Mouse (Mus musculus) CD8-positive naive resting alpha-beta T cell, adult 2 months (primary cell): ENCODE results near the gene Ctnna2.

Experiments used
- DNase-seq, 2 experiments: peaks; one replicate each; pipeline ENCODE4 v3.0.0; 2022; ENCODE audit warnings: low read depth in 2 of 2, low spot score in 2 of 2

The Ctnna2 gene

DNA sequence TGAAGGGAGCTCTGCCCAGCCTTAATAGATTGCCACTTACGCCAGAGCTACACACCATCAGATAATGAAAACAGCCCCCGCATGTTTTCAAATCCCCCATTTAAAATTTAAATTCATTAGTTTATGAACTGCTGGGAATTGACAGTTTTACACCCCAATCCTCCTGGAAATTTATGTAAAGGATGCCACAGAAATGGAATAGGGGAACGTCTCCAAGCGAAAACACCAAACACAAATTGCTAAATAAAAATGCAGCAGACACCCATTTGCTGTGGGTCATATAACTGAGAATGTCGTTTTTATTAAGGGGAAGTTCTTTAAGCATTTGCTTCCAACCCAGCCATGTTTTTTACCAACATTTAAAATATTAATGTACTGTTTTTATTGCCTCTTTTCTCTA, 538.4 kb downstream of the Ctnna2 start:
- DNase-seq: no peak

DNA sequence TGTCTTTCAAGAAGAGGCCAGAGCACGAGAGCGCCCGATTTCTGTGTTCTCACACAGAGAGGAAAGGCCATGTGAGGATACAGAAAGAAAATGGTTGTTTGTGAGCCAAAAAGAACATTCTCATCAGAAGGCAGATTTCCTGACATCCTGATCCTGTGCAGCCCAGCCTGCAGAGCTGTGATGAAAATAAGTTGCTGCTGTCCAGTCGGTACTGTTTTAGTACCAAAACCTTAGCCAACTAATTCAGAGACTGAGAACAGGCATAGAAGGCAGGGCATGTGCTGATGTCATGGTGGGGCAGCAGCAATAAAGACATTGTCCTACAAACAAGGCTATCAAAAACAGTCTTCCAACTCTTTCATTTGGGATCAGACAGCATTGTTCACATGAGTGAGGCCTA, 549.1 kb downstream of the Ctnna2 start:
- no peak for DNase-seq

DNA sequence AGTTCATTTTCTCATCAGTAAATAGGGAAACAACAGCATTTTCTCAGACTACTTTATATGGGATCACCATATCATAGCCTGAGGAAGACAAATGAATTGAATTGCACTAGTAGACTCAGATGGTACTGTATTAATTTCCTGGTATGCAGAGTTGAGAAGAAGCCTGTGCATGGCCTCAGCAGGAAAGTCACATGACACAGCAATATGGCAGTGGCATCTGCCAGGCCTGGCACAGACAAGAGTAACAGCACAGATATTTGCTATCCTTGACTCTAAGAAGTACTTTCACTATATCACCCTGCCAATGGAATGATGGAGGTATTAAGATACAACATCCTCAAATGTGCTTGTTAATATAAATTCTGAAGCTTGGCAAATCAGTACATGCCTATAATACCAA, 553.8 kb downstream of the Ctnna2 start:
- DNase-seq: no peak

DNA sequence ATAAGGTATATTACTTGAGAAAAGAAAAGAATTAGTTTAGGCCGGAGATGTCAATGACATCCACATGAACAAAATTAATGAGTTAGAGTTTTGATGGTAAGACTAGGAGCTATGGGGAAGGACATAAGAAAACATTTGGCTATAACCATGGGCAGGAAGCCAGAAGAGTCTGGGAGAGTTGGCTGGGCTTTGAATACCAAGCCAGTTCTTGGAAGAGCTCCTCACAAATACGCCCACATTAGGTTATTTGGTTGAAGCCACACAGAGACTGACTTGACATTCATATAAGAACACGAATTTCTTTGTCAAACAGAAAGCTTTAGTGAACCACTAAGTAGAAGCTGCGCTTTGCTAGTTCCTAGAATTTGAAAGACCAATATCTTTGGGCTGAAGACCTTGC, 554.7 kb downstream of the Ctnna2 start:
- no peak for DNase-seq

DNA sequence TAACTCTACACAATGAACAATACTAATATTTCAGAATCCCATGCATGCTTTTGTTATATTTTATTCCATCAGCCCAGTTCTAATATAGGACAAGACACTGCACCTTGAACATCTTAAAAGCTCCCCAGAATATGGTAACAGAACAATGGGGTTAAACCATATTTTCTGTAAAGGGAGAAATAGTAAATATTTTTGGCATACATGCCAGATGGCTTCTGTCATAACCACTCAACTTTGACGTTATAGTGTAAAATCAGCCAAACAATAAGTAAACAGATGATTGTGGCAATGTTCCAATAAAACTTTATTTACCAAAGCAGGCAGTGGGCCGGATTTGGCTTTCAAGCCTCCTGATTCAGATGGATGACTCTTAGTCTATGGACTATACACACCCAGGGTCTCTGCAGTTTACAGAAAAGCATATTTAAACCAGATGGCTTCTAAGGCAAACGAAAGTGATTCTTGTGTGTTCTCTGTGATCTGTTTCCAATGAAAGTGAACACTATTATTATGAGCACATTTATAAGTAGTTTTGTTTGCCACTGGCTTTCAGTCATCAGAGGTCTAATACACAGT, 557.8 kb downstream of the Ctnna2 start:
- no peak for DNase-seq

DNA sequence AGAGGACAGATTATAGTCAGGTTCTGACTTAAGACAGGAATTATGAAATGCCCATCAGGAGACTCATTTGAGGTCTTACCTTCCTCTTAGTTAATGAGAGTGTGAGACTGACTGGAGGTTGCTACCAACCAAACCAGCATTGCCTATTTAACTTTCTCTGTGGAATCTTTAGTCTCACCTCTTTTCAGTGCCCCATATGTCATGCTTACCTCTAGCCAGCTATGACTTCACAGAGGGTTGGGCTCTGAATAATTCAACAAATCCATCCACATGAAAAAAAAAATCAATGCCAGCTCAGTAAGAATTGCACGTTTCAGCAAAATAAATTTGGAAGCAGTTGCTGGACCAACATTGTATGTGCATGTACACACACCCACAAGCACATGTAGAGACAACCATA, 562.5 kb downstream of the Ctnna2 start:
- no peak for DNase-seq

DNA sequence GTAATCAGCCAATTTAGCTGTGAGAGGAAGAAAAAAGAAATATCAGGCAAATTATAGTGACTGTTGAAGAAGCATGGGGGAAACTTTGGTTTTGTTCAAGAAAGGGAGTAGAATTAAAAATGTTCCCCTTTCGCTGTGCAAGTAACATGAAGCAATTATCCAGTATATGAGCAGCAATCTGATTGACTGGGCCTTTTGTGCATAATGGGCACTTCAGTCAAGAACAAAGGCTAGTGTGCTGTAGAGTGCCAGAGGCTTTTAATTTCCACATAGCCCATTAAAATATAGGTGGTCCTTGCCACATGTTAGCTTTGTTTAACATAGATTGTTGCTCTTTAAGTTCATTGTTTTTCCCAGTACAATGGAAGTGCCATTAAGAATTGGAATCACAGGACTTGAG, 566.0 kb downstream of the Ctnna2 start:
- no peak for DNase-seq

DNA sequence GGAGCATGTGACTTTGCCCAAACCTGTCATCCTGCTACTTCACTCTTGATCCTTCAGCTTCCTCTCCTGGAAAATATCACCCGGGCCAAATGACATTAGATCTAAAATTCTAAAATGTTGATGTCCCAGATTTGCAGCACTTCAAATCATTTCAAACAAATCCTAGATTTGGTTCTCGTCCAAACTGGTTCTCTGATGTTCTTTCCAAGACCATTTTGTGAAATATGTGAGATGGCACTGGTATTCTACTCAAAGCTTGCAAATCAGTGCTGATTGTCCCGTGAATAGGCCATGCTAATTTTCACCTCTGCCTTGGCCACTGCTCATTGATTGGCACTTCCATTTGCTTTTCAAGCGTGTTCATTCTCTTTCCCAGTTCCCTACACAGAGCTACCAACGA, 571.0 kb downstream of the Ctnna2 start:
- DNase-seq: no peak

DNA sequence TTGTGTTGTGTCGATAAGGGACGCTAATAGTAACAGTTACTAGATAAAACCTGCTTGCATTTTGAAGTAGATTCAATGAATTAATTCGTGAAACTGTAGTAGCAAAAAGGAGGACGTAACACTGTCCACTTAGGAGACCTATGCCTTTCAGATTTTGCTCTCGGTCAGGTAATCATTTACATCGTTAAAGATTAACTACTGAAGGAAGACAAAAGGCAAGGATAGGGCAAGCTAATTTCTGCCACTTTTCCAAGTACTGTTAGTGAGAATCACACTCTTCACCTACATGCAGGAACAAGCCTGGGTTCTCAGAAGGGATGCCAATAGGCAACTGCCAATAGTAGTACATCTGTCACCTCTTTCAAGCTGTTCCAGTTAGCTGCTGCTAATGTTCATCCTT, 578.7 kb downstream of the Ctnna2 start:
- DNase-seq: no peak

DNA sequence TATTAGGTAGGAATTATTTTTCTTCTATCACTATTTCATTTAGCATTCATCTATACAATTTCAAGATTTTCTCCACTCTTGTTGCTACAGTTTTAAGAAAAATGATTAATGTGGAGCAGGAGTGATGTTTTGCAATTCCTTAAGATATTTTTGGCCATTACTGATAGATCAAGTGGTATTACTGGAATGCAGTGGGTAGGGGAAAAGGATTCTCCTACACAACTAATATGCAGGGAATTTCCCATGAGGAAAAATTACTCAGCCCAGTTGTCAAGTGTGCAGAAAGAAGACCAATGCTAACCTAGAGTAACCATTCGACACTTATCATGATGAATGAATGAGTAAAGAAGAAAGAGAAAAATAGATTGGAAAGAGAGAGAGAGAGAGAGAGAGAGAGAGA, 587.8 kb downstream of the Ctnna2 start:
- DNase-seq: no peak

DNA sequence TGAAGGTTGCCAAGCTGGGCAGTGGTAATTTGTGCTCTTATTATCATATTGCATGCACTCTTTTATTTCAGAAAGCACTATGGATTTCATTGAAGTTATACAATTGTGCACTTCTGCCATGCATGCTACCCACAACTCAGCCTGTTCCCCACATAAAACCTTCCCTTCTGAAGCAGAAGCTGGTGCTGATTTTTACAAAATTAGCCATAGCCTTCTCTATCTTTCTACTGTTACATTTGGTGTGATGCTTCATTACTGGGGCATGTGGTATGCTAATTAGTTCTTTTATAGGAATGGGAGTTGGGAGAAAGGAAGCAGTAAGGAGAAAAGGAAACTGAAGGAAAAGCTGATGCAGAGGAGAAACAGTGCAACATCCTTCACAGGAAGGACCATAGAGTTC, 598.2 kb downstream of the Ctnna2 start:
- DNase-seq: no peak

DNA sequence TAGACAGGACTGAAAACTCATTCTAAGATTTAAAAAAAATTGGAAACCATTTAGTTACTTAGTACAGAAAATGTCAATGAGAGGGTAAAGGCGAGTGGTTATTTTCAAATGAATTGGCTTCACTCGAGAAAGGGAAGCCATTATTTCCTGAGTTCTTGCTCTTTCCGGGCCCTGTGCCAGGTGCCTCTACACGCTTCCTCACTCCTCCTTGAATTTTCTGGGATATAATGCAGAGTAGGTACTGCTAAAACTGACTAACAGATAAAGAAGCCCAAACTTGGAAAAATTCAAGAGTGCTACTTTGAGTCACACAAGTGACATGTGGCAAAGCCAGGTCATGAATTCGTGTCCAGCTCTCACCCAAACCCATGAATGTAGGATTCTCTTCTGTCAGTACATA, 606.4 kb downstream of the Ctnna2 start:
- no peak for DNase-seq

DNA sequence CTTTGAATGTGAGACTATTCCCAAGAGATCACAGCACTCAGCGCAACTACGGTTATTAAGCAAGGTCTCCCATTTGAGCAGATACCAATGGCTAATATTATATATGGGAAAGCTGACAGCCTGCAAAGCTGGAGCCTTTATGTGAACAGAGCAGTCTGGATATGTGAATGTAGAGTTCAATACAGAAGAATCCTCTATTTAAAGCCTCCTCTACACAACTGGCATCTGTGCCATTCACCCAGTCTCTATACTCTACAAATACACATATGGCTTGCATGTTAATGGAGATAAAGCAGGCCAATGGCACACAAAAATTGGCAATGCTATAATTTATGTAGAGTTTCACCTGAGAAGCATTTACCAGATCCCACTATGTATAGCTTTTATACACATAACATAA, 608.4 kb downstream of the Ctnna2 start:
- no peak for DNase-seq

DNA sequence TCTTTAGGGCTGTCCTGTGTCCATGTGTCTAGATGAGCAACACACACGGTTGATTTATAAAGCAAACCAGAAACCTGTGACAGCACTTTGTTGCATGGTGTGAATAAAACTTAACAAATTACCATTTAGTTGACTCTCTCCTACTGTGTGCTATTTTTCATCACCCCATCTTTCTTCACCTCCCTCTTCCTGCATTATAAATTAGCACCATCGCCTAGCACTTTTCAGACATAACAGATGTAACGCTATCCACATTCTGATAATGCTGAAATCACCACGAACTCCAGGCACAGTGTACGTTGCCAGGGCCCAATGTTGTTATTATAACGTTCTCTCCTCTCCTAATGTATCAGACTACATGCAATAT, 621.0 kb downstream of the Ctnna2 start:
- DNase-seq: no peak

DNA sequence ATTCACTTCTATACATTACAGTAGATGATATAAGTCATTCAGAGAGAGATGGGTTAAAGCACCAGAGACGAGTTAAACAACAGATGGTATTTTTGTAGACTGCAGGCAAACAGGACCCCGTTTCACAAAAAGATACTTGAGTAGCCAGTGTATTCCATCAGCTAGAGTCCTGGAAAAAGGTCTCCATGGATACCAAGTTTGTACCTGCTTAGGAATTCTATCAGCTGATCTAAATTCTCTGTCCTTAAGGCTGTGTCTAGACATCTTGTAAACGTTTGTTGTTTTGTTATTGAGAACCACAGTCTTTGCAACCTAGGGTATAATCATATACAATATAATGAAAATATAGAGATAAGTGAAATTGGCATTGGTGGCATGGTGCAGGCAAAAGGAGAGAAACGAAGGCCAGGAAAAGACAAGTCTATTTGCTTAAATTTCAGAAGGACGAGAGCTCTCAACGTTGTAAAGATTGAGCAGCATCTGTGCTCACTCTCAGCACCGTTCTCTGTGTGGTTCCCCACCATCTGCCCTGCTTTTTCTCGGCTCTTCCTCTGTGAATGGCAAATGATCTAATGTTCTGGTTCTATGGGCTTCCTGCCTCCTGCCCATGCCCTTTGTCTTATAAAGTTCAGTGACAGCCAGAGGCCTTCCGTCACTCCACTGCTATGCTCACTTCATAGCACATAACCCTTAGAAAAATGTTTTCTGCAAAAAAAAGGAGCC, 621.6 kb downstream of the Ctnna2 start:
- DNase-seq: no peak

DNA sequence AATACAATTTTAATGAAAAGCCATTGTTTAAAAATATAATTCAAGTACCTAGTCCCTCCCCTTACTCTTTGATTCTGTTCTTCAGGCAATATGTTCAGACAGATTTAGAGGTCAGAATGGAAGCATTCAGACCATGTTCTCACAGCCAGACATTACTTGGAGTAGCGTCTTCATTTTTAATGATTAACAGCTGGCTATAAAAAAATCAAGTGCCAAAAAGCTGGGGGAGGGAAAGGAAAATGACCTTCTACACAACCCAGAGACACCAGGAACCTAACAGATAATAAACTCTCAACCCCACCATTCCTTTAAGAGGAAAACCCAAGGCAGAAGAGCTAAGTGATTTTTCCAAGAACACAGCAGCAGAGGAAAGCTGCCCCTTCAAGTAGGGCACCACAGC, 624.7 kb downstream of the Ctnna2 start:
- no peak for DNase-seq

DNA sequence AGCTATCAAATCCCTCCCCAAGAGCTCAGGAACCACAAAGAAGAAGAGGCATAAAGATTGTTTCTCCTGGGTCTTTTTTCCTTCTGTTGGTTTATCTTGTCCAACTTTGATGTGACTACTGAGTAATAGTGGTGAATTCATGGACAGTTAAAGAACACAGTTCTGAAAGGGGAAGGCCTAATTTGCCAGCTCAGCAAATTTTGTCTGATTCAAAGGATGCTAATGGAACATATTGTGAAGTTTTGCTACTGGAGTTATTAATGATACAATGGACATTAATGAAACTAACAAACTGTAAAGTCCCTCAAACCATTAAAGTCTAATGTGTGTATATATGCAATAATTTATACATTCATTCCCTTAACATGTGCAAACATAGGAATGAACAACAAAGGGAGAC, 635.7 kb downstream of the Ctnna2 start:
- DNase-seq: no peak

DNA sequence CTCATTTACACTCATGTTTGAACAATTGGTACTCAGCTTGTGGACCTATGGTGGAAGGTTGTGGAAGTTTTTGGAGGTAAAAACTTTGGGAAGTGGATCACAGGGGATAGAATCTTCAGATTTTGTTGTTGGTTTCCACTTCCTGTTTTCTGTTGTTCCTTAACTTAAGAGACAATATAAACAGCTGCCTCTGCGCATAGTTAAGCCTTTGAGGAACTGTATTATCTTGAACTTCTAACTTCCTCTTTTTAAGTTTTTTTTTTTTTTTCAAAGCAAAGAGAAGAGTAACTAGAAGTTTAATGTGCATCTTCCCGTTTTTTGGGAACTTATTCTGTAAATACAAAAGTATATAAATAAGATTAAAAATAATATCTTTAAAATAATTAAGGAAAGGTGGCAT, 644.0 kb downstream of the Ctnna2 start:
- DNase-seq: no peak

DNA sequence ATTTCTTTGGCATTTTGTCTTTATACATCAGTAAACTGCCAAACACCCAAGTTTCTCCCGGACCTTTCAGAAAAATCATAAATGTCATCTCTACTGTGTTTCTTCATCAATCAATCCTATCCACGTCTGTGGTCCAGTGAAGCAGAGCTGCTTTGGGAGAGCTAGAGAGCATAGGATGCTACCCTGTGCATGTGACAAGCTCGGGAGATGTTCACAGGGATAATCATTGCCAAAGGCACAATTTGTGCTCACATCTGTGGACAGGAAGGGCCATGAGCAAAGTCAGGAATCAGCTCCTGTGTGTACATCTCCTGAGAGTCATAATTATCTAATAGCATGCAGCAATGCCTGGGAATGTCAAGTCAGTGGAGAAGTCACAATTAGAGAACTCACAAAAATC, 654.8 kb downstream of the Ctnna2 start:
- no peak for DNase-seq

DNA sequence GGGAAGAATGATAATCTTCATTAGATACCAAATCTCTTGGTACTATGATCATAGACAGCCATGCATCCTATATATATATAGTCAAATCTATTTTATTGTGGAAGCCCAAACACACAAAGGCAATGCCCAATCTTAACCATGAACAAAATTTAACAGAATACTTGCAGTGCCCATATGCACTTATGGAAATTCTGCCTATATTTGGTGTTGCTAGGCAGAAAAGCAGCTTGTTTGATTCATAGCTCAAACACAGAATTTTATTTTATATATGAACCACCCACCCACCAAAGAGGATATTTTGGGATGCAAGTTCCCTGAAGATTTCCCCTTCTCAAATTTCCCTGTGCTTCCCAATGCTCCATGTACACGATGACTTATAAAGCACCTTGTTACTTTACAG, 655.2 kb downstream of the Ctnna2 start:
- no peak for DNase-seq

DNA sequence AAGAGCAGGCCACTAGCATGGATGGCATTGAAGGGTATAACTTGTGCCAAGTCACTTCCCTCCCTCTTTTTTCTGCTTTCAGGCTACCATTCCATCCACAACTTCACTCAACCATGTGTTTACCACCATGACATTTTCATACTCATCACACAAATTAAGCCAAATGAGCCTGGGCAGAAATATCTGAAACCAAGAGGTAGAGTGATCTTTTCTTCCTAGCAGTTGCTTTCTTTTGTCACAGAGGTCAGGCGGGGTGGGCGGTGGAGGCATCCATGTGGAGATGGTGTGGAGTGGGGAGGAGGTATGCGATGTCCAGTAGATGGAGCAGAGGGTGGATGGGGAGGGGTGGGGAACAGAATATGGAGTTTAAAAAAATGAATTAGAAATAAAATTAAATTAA, 672.7 kb downstream of the Ctnna2 start:
- DNase-seq: no peak

DNA sequence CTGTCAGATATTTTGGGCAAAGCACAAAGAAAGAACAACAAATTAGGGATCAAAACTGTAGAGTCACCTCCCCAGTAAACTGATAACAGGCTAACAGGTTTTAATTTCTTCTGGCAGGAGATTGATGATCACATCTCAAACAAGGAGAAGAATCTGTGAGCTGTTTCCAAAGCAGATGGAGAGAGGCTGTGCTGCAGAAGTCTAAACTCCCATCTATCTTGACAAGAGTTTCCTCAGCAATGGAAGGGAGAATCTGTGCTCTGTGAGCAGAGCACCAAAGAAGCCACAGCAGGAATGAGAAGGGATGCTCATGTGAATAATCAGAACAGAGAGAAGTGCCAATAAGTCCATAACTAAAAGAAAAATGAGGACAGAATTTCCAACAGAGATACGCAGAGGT, 678.2 kb downstream of the Ctnna2 start:
- DNase-seq: no peak

DNA sequence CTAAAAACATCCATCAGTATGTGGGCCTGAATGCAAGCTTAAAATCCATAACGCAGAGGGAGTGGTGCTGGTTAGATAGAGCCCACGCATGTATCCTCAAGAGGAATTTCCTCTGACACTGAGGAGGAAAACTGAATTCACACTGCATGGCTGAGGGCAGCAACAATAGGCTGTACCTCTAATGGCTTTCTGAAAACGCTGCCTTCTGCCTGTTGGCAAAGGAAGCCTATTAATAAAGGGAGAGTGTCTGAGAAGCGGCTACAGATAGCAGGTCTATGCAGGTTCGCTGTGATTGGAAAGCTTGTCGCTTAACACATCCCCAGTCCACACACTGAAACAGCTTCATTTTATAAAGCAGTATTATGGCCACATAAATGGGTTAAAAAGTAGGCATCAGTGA, 688.1 kb downstream of the Ctnna2 start:
- no peak for DNase-seq
